Mouse (Mus musculus): ENCODE results near the gene Olfr785. TPM values are rescaled to one million over a fixed set of nuclear protein-coding genes. Genes with fewer than 3 reads are reported as not detected.

Gene Olfr785
- not detected for polyA plus RNA-seq (2015; fragmentation: Illumina TruSeq; extraction: RNeasy Lipid Tissue Mini Kit (QIAGEN cat#74804); ENCODE audit: insufficient read depth, low read depth, low replicate concordance)

DNA sequence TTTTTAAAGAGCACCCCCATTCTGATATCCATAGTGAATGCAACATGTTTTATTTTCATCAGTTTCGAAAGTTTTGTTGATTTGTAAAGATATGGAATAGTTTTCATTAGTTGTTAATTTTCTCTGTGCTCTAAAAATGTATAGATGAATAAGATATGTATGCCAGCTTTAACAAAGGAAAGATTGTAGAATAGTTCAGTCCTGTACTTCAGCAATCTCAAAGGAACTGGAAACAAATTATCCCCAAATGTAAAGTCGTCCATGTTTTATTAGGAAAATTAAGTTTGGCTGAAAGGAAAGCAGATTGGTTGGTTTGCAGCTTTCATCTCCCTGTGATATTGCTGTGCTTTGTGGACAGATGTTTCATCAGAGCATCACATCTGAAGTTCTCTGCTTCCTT is at the start of gene Olfr785:
Gene Olfr785, plus strand, starts transcription at position 301 of the 400 bp plus-strand sequence.

DNA sequence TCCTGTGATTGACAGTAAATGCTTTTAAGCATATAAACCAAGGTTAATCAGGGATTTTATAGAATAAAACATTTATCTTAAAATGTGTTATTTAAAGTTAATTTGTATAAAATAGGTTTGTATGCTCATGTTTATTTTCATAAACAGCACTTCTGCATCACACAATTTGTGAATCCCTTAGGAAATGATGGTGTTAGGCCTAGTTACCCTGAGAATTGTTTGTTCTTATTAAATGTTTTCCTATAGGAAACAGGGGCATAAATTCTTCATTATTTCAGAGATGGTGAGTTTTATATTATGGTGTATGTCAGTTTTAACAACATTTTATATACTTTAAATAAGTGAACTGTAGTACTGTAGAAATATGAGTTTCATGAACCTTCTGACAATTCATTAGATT is 21.4 kb upstream of the Olfr785 start, which contains the start of gene Olfr784:
Gene Olfr784, plus strand, starts transcription at position 301 of the 400 bp plus-strand sequence.

DNA sequence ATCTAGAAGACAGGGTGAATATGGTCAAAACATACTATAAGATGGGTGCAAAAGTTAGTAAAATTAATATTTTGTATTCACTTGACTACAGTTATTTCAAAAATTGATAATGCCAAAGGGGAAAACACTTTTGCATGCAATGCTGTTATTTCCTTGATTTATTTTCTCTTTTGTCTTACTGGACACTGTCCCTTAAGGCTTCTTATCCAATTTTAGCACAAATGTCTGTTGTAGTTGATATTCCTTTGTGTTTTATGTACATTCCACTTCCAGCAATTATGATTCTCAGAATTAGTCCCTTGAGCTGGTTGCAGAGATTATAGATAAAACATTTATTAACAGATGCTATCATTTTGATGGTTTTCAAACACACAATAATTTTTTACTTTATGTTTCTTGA is 21.8 kb downstream of the Olfr785 start, which contains the start of gene Olfr786:
Gene Olfr786, plus strand, starts transcription at position 301 of the 400 bp plus-strand sequence.

Other genes starting within 250 kb of the Olfr785 start
- gene Olfr771, start 240.7 kb upstream of the Olfr785 start, polyA plus RNA-seq (2015; fragmentation: Illumina TruSeq; extraction: RNeasy Lipid Tissue Mini Kit (QIAGEN cat#74804); ENCODE audit: insufficient read depth, low read depth, low replicate concordance), result not detected
- not detected for gene Olfr772, start 227.5 kb upstream of the Olfr785 start, polyA plus RNA-seq (2015; fragmentation: Illumina TruSeq; extraction: RNeasy Lipid Tissue Mini Kit (QIAGEN cat#74804); ENCODE audit: insufficient read depth, low read depth, low replicate concordance)
- not detected for gene Olfr773, start 218.0 kb upstream of the Olfr785 start, polyA plus RNA-seq (2015; fragmentation: Illumina TruSeq; extraction: RNeasy Lipid Tissue Mini Kit (QIAGEN cat#74804); ENCODE audit: insufficient read depth, low read depth, low replicate concordance)
- not detected for gene Olfr774, start 169.2 kb upstream of the Olfr785 start, polyA plus RNA-seq (2015; fragmentation: Illumina TruSeq; extraction: RNeasy Lipid Tissue Mini Kit (QIAGEN cat#74804); ENCODE audit: insufficient read depth, low read depth, low replicate concordance)
- gene Olfr775, start 157.0 kb upstream of the Olfr785 start, polyA plus RNA-seq (2015; fragmentation: Illumina TruSeq; extraction: RNeasy Lipid Tissue Mini Kit (QIAGEN cat#74804); ENCODE audit: insufficient read depth, low read depth, low replicate concordance), result not detected
- gene Olfr776, start 146.3 kb upstream of the Olfr785 start, polyA plus RNA-seq (2015; fragmentation: Illumina TruSeq; extraction: RNeasy Lipid Tissue Mini Kit (QIAGEN cat#74804); ENCODE audit: insufficient read depth, low read depth, low replicate concordance), result not detected
- not detected for gene Olfr777, start 133.9 kb upstream of the Olfr785 start, polyA plus RNA-seq (2015; fragmentation: Illumina TruSeq; extraction: RNeasy Lipid Tissue Mini Kit (QIAGEN cat#74804); ENCODE audit: insufficient read depth, low read depth, low replicate concordance)
- not detected for gene Olfr780, start 87.3 kb upstream of the Olfr785 start, polyA plus RNA-seq (2015; fragmentation: Illumina TruSeq; extraction: RNeasy Lipid Tissue Mini Kit (QIAGEN cat#74804); ENCODE audit: insufficient read depth, low read depth, low replicate concordance)
- not detected for gene Olfr781, start 76.6 kb upstream of the Olfr785 start, polyA plus RNA-seq (2015; fragmentation: Illumina TruSeq; extraction: RNeasy Lipid Tissue Mini Kit (QIAGEN cat#74804); ENCODE audit: insufficient read depth, low read depth, low replicate concordance)
- not detected for gene Olfr782, start 56.6 kb upstream of the Olfr785 start, polyA plus RNA-seq (2015; fragmentation: Illumina TruSeq; extraction: RNeasy Lipid Tissue Mini Kit (QIAGEN cat#74804); ENCODE audit: insufficient read depth, low read depth, low replicate concordance)
- not detected for gene Olfr784, start 21.3 kb upstream of the Olfr785 start, polyA plus RNA-seq (2015; fragmentation: Illumina TruSeq; extraction: RNeasy Lipid Tissue Mini Kit (QIAGEN cat#74804); ENCODE audit: insufficient read depth, low read depth, low replicate concordance)
- gene Olfr786, start 21.9 kb downstream of the Olfr785 start, polyA plus RNA-seq (2015; fragmentation: Illumina TruSeq; extraction: RNeasy Lipid Tissue Mini Kit (QIAGEN cat#74804); ENCODE audit: insufficient read depth, low read depth, low replicate concordance), result not detected
- not detected for gene Olfr787, start 56.4 kb downstream of the Olfr785 start, polyA plus RNA-seq (2015; fragmentation: Illumina TruSeq; extraction: RNeasy Lipid Tissue Mini Kit (QIAGEN cat#74804); ENCODE audit: insufficient read depth, low read depth, low replicate concordance)
- not detected for gene Olfr788, start 65.6 kb downstream of the Olfr785 start, polyA plus RNA-seq (2015; fragmentation: Illumina TruSeq; extraction: RNeasy Lipid Tissue Mini Kit (QIAGEN cat#74804); ENCODE audit: insufficient read depth, low read depth, low replicate concordance)
- not detected for gene Olfr789, start 79.3 kb downstream of the Olfr785 start, polyA plus RNA-seq (2015; fragmentation: Illumina TruSeq; extraction: RNeasy Lipid Tissue Mini Kit (QIAGEN cat#74804); ENCODE audit: insufficient read depth, low read depth, low replicate concordance)
- not detected for gene Olfr790, start 93.1 kb downstream of the Olfr785 start, polyA plus RNA-seq (2015; fragmentation: Illumina TruSeq; extraction: RNeasy Lipid Tissue Mini Kit (QIAGEN cat#74804); ENCODE audit: insufficient read depth, low read depth, low replicate concordance)
- not detected for gene Olfr791, start 116.4 kb downstream of the Olfr785 start, polyA plus RNA-seq (2015; fragmentation: Illumina TruSeq; extraction: RNeasy Lipid Tissue Mini Kit (QIAGEN cat#74804); ENCODE audit: insufficient read depth, low read depth, low replicate concordance)
- gene Olfr792, start 133.7 kb downstream of the Olfr785 start, polyA plus RNA-seq (2015; fragmentation: Illumina TruSeq; extraction: RNeasy Lipid Tissue Mini Kit (QIAGEN cat#74804); ENCODE audit: insufficient read depth, low read depth, low replicate concordance), result not detected
- gene Olfr794, start 162.2 kb downstream of the Olfr785 start, polyA plus RNA-seq (2015; fragmentation: Illumina TruSeq; extraction: RNeasy Lipid Tissue Mini Kit (QIAGEN cat#74804); ENCODE audit: insufficient read depth, low read depth, low replicate concordance), result not detected
- gene Olfr796, start 207.1 kb downstream of the Olfr785 start, polyA plus RNA-seq (2015; fragmentation: Illumina TruSeq; extraction: RNeasy Lipid Tissue Mini Kit (QIAGEN cat#74804); ENCODE audit: insufficient read depth, low read depth, low replicate concordance), result not detected
- gene Olfr798, start 222.5 kb downstream of the Olfr785 start, polyA plus RNA-seq (2015; fragmentation: Illumina TruSeq; extraction: RNeasy Lipid Tissue Mini Kit (QIAGEN cat#74804); ENCODE audit: insufficient read depth, low read depth, low replicate concordance), result not detected
- gene Olfr799, start 232.1 kb downstream of the Olfr785 start, polyA plus RNA-seq (2015; fragmentation: Illumina TruSeq; extraction: RNeasy Lipid Tissue Mini Kit (QIAGEN cat#74804); ENCODE audit: insufficient read depth, low read depth, low replicate concordance), result not detected